Mouse (Mus musculus) olfactory bulb, adult 2 months (tissue): ENCODE measurements around the gene Serac1. TPM values are rescaled to one million over a fixed set of nuclear protein-coding genes. Genes with fewer than 3 reads are reported as not detected.

ENCODE experiments used
- H3K27ac ChIP-seq: fragments of 200-500 bp; 2 replicates; pipeline ENCODE4 v1.5.1; 2012; ENCODE audit warnings: low read depth, low read length; ENCODE audit not compliant: insufficient read depth
- H3K4me1 ChIP-seq: fragments of 200-500 bp; 2 replicates; pipeline ENCODE4 v1.6.1; 2012; ENCODE audit warnings: low read length; ENCODE audit not compliant: control insufficient read depth, insufficient read depth
- H3K4me3 ChIP-seq: fragments of 200-500 bp; 2 replicates; pipeline ENCODE4 v1.5.1; 2012; ENCODE audit warnings: mild to moderate bottlenecking, low read depth, low read length, moderate library complexity; ENCODE audit not compliant: insufficient read depth
- CTCF ChIP-seq: fragments of 200-500 bp; IDR thresholded peaks from 2 replicates; pipeline ENCODE4 v1.5.1; 2012; ENCODE audit warnings: low read depth, mild to moderate bottlenecking, low read length, moderate library complexity; ENCODE audit not compliant: insufficient read depth
- POLR2A ChIP-seq: fragments of 200-500 bp; IDR thresholded peaks from 2 replicates; pipeline ENCODE4 v1.6.1; 2012; ENCODE audit warnings: mild to moderate bottlenecking, low read depth, low read length, moderate library complexity; ENCODE audit not compliant: insufficient read depth
- WGBS: fragments of 180-500 bp; shearing (Covaris S2); methylation state at CpG from one replicate; pipeline ENCODE4 v1.1.7; 2018; 5-methylcytosine and 5-hydroxymethylcytosine counted together
- polyA plus RNA-seq: library from polyadenylated mRNA; stranded (reverse); fragments of >200 nt; gene quantifications from 2 replicates; pipeline ENCODE4 v1.2.4, GENCODE M21; 2012; ENCODE audit warnings: low replicate concordance; ENCODE audit not compliant: missing spikeins, insufficient read depth, insufficient read length

Gene Serac1
- polyA plus RNA-seq, 1 experiment: 202 TPM

GRCm38 (mm10) chr17:6003661-6004060, 75.9 kb downstream of the Serac1 start:
- Histone ChIP-seq H3K4me1 (peaks cover 29% of the 10 kb centered on the region), H3K27ac (no peak overlapping the region), H3K4me3 (no peak overlapping the region)
- TF ChIP-seq CTCF: no peak
- 94% methylated on average over 6 of the region's 6 CpGs for WGBS

GRCm38 (mm10) chr17:6002563-6002962, 77.0 kb downstream of the Serac1 start:
- 96% methylated on average over 6 of the region's 6 CpGs for WGBS
- Histone ChIP-seq H3K27ac (no peak overlapping the region), H3K4me1 (peaks cover 29% of the 10 kb centered on the region), H3K4me3 (no peak overlapping the region)
- TF ChIP-seq POLR2A: no peak
- TF ChIP-seq CTCF: no peak

- WGBS: 50% methylated on average over 7 of the region's 7 CpGs
- H3K27ac ChIP-seq: no peak overlapping the region
- peaks cover 27% of the 10 kb centered on the region for H3K4me1 ChIP-seq
- TF ChIP-seq POLR2A (no peak), CTCF (no peak)
- H3K4me3 ChIP-seq: no peak overlapping the region
Measured at GRCm38 (mm10) chr17:6001836-6002235, 77.7 kb downstream of the Serac1 start.

- TF ChIP-seq CTCF: no peak
- no peak for TF ChIP-seq POLR2A
- Histone ChIP-seq H3K27ac (no peak overlapping the region), H3K4me1 (peaks cover 29% of the 10 kb centered on the region), H3K4me3 (no peak overlapping the region)
- WGBS: 87% methylated on average over 6 of the region's 6 CpGs
Measured at GRCm38 (mm10) chr17:6001389-6001788, 78.2 kb downstream of the Serac1 start.

- 80% methylated on average over 8 of the region's 8 CpGs for WGBS
- no peak overlapping the region for H3K4me3 ChIP-seq
- TF ChIP-seq POLR2A (no peak), CTCF (no peak)
- H3K27ac ChIP-seq: no peak overlapping the region
- H3K4me1 ChIP-seq: peaks cover 27% of the 10 kb centered on the region
Measured at GRCm38 (mm10) chr17:6000864-6001319, 78.6 kb downstream of the Serac1 start.

- TF ChIP-seq CTCF (no peak), POLR2A (no peak)
- Histone ChIP-seq H3K4me1 (peaks cover 27% of the 10 kb centered on the region), H3K27ac (no peak overlapping the region), H3K4me3 (no peak overlapping the region)
- 90% methylated on average over 5 of the region's 5 CpGs for WGBS
Measured at GRCm38 (mm10) chr17:5999039-5999543, 80.5 kb downstream of the Serac1 start.

- Histone ChIP-seq H3K4me1 (peaks cover 27% of the 10 kb centered on the region), H3K27ac (no peak overlapping the region), H3K4me3 (no peak overlapping the region)
- no peak for TF ChIP-seq CTCF
- no peak for TF ChIP-seq POLR2A
Measured at GRCm38 (mm10) chr17:5998235-5998500, 81.4 kb downstream of the Serac1 start.

- 37% methylated on average over 16 of the region's 16 CpGs for WGBS
- TF ChIP-seq CTCF (0 out of 2 replicates have a peak, but pooled peaks have one; percentile 14), POLR2A (no peak)
- no peak overlapping the region for H3K27ac ChIP-seq
- peaks cover 27% of the 10 kb centered on the region for H3K4me1 ChIP-seq
- no peak overlapping the region for H3K4me3 ChIP-seq
Measured at GRCm38 (mm10) chr17:5997380-5998234, 81.9 kb downstream of the Serac1 start.

GRCm38 (mm10) chr17:5996589-5996988, 83.0 kb downstream of the Serac1 start:
- WGBS: 95% methylated on average over 14 of the region's 14 CpGs
- TF ChIP-seq POLR2A: no peak
- TF ChIP-seq CTCF: no peak
- H3K27ac ChIP-seq: no peak overlapping the region
- H3K4me3 ChIP-seq: no peak overlapping the region
- peaks cover 27% of the 10 kb centered on the region for H3K4me1 ChIP-seq
